Mouse (Mus musculus) olfactory bulb, adult 2 months (tissue): ENCODE results near the gene Acaca. TPM values are rescaled to one million over a fixed set of nuclear protein-coding genes. Genes with fewer than 3 reads are reported as not detected.

Experiments
- H3K27ac ChIP-seq: fragments of 200-500 bp; 2 replicates; pipeline ENCODE4 v1.5.1; 2012; ENCODE audit warnings: low read depth, low read length; ENCODE audit not compliant: insufficient read depth
- H3K4me1 ChIP-seq: fragments of 200-500 bp; 2 replicates; pipeline ENCODE4 v1.6.1; 2012; ENCODE audit warnings: low read length; ENCODE audit not compliant: control insufficient read depth, insufficient read depth
- H3K4me3 ChIP-seq: fragments of 200-500 bp; 2 replicates; pipeline ENCODE4 v1.5.1; 2012; ENCODE audit warnings: mild to moderate bottlenecking, low read depth, low read length, moderate library complexity; ENCODE audit not compliant: insufficient read depth
- CTCF ChIP-seq: fragments of 200-500 bp; IDR thresholded peaks from 2 replicates; pipeline ENCODE4 v1.5.1; 2012; ENCODE audit warnings: low read depth, mild to moderate bottlenecking, low read length, moderate library complexity; ENCODE audit not compliant: insufficient read depth
- POLR2A ChIP-seq: fragments of 200-500 bp; IDR thresholded peaks from 2 replicates; pipeline ENCODE4 v1.6.1; 2012; ENCODE audit warnings: mild to moderate bottlenecking, low read depth, low read length, moderate library complexity; ENCODE audit not compliant: insufficient read depth
- WGBS: fragments of 180-500 bp; shearing (Covaris S2); methylation state at CpG from one replicate; pipeline ENCODE4 v1.1.7; 2018; 5-methylcytosine and 5-hydroxymethylcytosine counted together
- polyA plus RNA-seq: library from polyadenylated mRNA; stranded (reverse); fragments of >200 nt; gene quantifications from 2 replicates; pipeline ENCODE4 v1.2.4, GENCODE M21; 2012; ENCODE audit warnings: low replicate concordance; ENCODE audit not compliant: missing spikeins, insufficient read depth, insufficient read length

Acaca gene
- polyA plus RNA-seq, 1 experiment: 53.0 TPM

GRCm38 (mm10) chr11:84193249-84193648 is 63.8 kb downstream of the Acaca start:
- TF ChIP-seq POLR2A: no peak
- no peak for TF ChIP-seq CTCF
- Histone ChIP-seq H3K4me3 (no peak overlapping the region), H3K27ac (no peak overlapping the region), H3K4me1 (no peaks in the 10 kb centered on the region)
- WGBS: 62% methylated on average over 10 of the region's 10 CpGs

DNA sequence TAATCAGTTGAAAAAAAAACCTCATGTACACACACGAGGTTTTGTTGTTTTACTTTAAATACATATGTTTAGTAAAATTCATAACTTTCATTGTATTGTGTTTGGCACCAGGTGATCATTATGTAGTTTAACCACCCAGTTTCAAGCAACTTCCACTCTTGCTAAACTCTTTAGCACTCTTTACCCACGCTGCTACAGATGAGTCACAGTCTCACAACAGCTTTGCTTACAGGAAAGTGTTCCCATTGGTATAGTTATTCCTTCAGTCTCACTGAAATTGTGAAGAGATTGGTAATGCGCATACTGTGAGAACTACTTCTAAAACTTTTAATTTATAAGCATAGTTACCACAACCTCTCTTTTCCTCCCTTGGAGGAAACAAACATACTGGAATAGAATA is 65.3 kb downstream of the Acaca start:
- WGBS: 74% methylated on average over 3 of the region's 3 CpGs
- no peaks in the 10 kb centered on the region for H3K4me1 ChIP-seq

DNA sequence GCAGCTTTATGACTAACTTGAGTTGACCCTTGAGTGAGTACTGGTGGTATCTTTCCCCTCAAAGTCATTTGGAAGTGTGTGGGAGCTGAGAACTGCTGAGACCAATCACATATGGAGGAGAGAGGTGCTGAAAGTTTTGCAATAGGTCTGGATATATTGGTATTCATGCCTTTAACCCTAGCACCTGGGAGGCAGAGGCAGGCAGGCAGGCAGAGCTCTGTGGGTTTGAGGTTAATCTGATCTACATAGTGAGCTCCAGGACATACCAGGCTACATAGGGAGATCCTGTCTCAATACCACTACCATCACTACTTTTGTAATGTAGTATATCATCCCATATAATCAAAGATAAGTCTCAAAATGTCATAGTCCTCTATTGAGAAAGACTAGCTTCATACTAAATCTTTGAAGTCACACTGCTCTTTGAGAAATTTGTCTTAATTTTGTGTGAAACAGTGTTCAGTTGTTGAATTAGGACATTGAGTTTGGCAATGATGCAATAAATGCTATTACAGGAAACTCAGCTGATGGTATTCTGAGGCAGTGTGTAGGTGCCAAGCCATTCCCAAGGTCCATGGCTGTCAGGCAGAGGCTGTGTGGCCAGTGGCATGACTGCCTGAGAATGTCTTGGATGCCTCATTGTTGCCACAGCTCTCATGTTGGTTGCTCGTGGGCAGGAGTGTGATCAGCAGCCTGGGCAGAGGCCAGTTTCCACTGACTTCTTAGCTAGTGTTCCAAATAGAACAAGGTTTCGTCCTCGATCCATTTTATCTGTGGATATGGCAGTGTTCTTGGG is 68.3 kb downstream of the Acaca start:
- no peak overlapping the region for H3K4me3 ChIP-seq
- 76% methylated on average over 3 of the region's 3 CpGs for WGBS
- H3K27ac ChIP-seq: no peak overlapping the region
- TF ChIP-seq CTCF (no peak), POLR2A (no peak)
- H3K4me1 ChIP-seq: peaks cover 4% of the 10 kb centered on the region; the same call in 1 of the 2 replicates

More for the DNA sequence above, 65.3 kb downstream of the Acaca start:
- H3K27ac ChIP-seq: no peak overlapping the region
- H3K4me3 ChIP-seq: no peak overlapping the region
- TF ChIP-seq POLR2A (no peak), CTCF (no peak)

DNA sequence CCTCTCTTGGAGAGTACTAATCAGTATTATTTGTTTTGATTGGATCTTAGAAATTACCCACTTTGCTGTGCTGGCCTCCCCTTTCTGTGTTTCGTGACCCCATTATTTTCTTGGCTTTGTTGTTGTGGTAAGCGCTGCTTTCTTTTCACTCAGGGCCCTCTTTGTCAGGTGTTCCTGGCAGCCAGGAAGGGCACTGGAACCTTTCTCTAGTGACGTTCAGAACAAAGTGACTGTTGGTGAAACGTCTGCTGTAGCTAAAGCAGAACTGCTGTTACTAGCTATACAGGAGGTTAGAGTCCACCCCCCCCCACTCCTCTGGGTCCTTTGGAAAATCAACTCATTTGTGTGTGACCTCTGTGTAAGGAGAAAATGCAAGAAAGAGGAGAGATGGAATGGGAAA is 76.3 kb downstream of the Acaca start:
- H3K4me3 ChIP-seq: no peak overlapping the region
- TF ChIP-seq POLR2A: no peak
- TF ChIP-seq CTCF: no peak
- H3K4me1 ChIP-seq: peaks cover under 1% of the 10 kb centered on the region; the same call in 1 of the 2 replicates
- no peak overlapping the region for H3K27ac ChIP-seq
- 64% methylated on average over 4 of the region's 4 CpGs for WGBS

GRCm38 (mm10) chr11:84210876-84211275 is 81.4 kb downstream of the Acaca start:
- no peaks in the 10 kb centered on the region for H3K4me1 ChIP-seq
- H3K4me3 ChIP-seq: no peak overlapping the region
- no peak overlapping the region for H3K27ac ChIP-seq
- 96% methylated on average over 6 of the region's 6 CpGs for WGBS
- TF ChIP-seq CTCF: no peak
- TF ChIP-seq POLR2A: no peak

- TF ChIP-seq CTCF (no peak), POLR2A (no peak)
- no peaks in the 10 kb centered on the region for H3K4me1 ChIP-seq
- no peak overlapping the region for H3K27ac ChIP-seq
- H3K4me3 ChIP-seq: no peak overlapping the region
- WGBS: 90% methylated on average over 4 of the region's 4 CpGs
Observed at GRCm38 (mm10) chr11:84218951-84219350, 89.5 kb downstream of the Acaca start.

DNA sequence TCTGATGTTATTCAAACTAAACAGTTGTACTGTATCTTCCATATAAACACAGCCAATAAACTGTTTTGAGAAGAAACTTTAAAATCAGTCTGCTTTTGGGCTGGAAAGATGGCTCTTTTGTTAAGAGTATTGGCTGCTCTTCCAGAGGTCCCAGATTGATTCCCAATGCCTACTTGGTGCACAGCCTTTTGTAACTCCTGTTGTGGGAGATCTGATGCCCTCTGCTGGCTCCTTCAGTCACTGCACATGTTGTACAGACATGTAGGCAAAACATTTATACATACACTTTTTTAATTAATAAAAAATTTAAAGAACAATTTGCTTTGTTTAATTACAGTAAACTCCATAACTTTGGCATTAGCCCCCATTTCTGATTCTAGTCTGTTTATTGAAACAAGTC is 114.1 kb downstream of the Acaca start:
- Histone ChIP-seq H3K4me3 (no peak overlapping the region), H3K4me1 (no peaks in the 10 kb centered on the region), H3K27ac (no peak overlapping the region)
- no peak for TF ChIP-seq CTCF
- TF ChIP-seq POLR2A: no peak

- H3K27ac ChIP-seq: no peak overlapping the region
- TF ChIP-seq POLR2A: no peak
- no peak for TF ChIP-seq CTCF
- 90% methylated on average over 1 of the region's 1 CpGs for WGBS
- H3K4me3 ChIP-seq: no peak overlapping the region
- H3K4me1 ChIP-seq: no peaks in the 10 kb centered on the region
Observed at GRCm38 (mm10) chr11:84247370-84247769, 117.9 kb downstream of the Acaca start.

DNA sequence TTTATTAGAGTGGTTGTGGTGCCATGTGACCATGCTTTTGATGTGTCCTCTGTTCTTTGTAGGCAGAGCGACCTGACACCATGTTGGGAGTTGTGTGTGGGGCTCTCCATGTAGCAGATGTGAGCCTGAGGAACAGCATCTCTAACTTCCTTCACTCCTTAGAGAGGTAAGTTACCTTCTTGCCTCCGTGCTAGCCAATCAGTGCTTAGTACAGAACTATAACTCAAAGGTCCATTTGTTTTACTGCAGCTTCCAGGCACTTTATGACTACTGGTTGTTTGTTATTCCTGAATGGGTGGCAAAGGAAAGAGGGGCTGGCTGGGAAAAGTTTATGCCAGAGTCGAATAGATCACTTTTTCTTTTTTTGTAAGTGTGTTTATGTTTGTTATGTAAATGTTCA is 121.7 kb downstream of the Acaca start:
- 91% methylated on average over 3 of the region's 3 CpGs for WGBS
- no peak for TF ChIP-seq CTCF
- TF ChIP-seq POLR2A: no peak
- Histone ChIP-seq H3K4me1 (no peaks in the 10 kb centered on the region), H3K4me3 (no peak overlapping the region), H3K27ac (no peak overlapping the region)
